Mouse (Mus musculus) lung, adult 2 months (tissue): ENCODE results near the gene Tagap.

Source experiments
- CTCF ChIP-seq: fragments of 200-500 bp; IDR thresholded peaks from 2 replicates; pipeline ENCODE4 v1.5.1; 2011; ENCODE audit warnings: mild to moderate bottlenecking, low read length, control low read depth; ENCODE audit not compliant: insufficient read depth
- POLR2A ChIP-seq: fragments of 200-500 bp; IDR thresholded peaks from 2 replicates; pipeline ENCODE4 v1.6.1; 2011; ENCODE audit warnings: low read depth, mild to moderate bottlenecking, control low read depth, low read length, borderline replicate concordance; ENCODE audit errors: extremely low read depth

- TF ChIP-seq CTCF (no peak), POLR2A (no peak)
Measured at GRCm38 (mm10) chr17:7918355-7918754, 7.4 kb upstream of the Tagap start.
